Mouse (Mus musculus): ENCODE measurements around the gene Slc24a3.

DNA sequence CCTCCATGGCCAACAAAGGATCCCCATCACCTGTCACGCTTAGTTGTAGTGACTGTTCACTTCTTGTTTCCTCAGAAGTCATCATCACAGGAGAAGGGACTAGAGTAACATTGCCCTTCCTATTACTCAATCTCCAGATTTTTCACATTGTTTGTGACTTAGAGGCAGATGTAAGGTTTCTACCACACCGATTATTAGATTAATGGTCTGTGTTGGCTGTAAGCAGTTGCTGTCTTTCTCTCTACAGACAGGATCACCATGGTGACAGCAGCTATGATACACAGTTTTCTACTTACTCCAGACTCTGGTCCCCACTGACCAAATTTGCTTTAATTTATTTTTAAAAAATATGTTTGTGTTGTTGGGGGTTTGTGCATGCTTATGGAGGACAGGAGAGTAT lies 90.3 kb downstream of the Slc24a3 start:
- TF ChIP-seq POLR2A (IDR thresholded peaks at IDR 0.05; ENCODE audit: extremely low read depth, insufficient read depth, low read length) (no peak), CTCF (IDR thresholded peaks at IDR 0.05; ENCODE audit: extremely low read depth, insufficient read depth, low read length) (no peak)
